Mouse (Mus musculus): Measurements from ENCODE around the gene Pitpnm1.

Pitpnm1 gene

GRCm38 (mm10) chr19:4142416-4143173, 42.8 kb downstream of the Pitpnm1 start:
- peak; percentile 68 to 73 for DNase-seq

- DNase-seq = no peak
These were observed 44.0 kb downstream of the Pitpnm1 start, which contains the start of gene Cabp4 for GRCm38 (mm10) chr19:4143759-4144268. Cabp4 (minus strand) TSS chr19:4144033.

- DNase-seq = no peak
These were observed 45.0 kb downstream of the Pitpnm1 start for GRCm38 (mm10) chr19:4144550-4145498.

GRCm38 (mm10) chr19:4145936-4146335, 46.1 kb downstream of the Pitpnm1 start:
- DNase-seq = no peak

GRCm38 (mm10) chr19:4146366-4147021, 46.7 kb downstream of the Pitpnm1 start:
- DNase-seq = no peak

- no peak for DNase-seq
These were observed 47.2 kb downstream of the Pitpnm1 start for GRCm38 (mm10) chr19:4147022-4147405.

GRCm38 (mm10) chr19:4147782-4148490, 48.1 kb downstream of the Pitpnm1 start:
- DNase-seq = no peak

- DNase-seq = peak; percentile 99
These were observed 48.7 kb downstream of the Pitpnm1 start, which contains the start of gene Coro1b for GRCm38 (mm10) chr19:4148491-4148806. Coro1b (plus strand) TSS chr19:4148619.

- peak in 1 of 2 experiments; percentile 48 for DNase-seq
These were observed 49.0 kb downstream of the Pitpnm1 start for GRCm38 (mm10) chr19:4148819-4149218.

- no peak for DNase-seq
These were observed 49.5 kb downstream of the Pitpnm1 start for GRCm38 (mm10) chr19:4149283-4149682.

GRCm38 (mm10) chr19:4149764-4150461, 50.1 kb downstream of the Pitpnm1 start:
- DNase-seq = no peak

GRCm38 (mm10) chr19:4150567-4151487, 51.0 kb downstream of the Pitpnm1 start:
- DNase-seq = no peak

GRCm38 (mm10) chr19:4151488-4151860, 51.7 kb downstream of the Pitpnm1 start:
- DNase-seq = no peak

- DNase-seq = no peak
These were observed 52.1 kb downstream of the Pitpnm1 start for GRCm38 (mm10) chr19:4151898-4152297.

GRCm38 (mm10) chr19:4152445-4153231, 52.8 kb downstream of the Pitpnm1 start:
- peak in 1 of 2 experiments; percentile 70 for DNase-seq

- DNase-seq = peak; percentile 69 to 78
These were observed 53.4 kb downstream of the Pitpnm1 start, which contains the start of gene Ptprcap for GRCm38 (mm10) chr19:4153232-4153654. Ptprcap (plus strand) TSS chr19:4153604.

GRCm38 (mm10) chr19:4154437-4155222, 54.8 kb downstream of the Pitpnm1 start:
- peak in 1 of 2 experiments; percentile 21 for DNase-seq

GRCm38 (mm10) chr19:4155223-4156072, 55.6 kb downstream of the Pitpnm1 start:
- DNase-seq = no peak

Measured in cerebellum, postnatal 10 days (tissue).